Mouse (Mus musculus): ENCODE results near the gene Krt71. TPM values are rescaled to one million over a fixed set of nuclear protein-coding genes. Genes with fewer than 3 reads are reported as not detected.

The Krt71 gene
- total and polyA plus RNA-seq, 2 experiments, result not detected

- no peak overlapping the region for H3K27ac ChIP-seq (replicated peaks; ENCODE audit: insufficient read depth, low read depth, low read length)
These were observed 27.3 kb upstream of the Krt71 start for GRCm38 (mm10) chr15:101770226-101770625.

GRCm38 (mm10) chr15:101737786-101738185 is 5.1 kb downstream of the Krt71 start:
- no peaks in the 10 kb centered on the region for H3K4me1 ChIP-seq (ENCODE audit: control insufficient read depth, insufficient read depth, low read length)
- H3K4me3 ChIP-seq (ENCODE audit: insufficient read depth, low read depth, low read length), result no peak overlapping the region
- H3K27me3 ChIP-seq (ENCODE audit: control insufficient read depth, insufficient read depth, low read length), result no peaks in the 10 kb centered on the region; the same call in 1 of the 2 replicates
- H3K79me2 ChIP-seq (ENCODE audit: control insufficient read depth, insufficient read depth, low read length), result no peaks in the 10 kb centered on the region
- H3K27ac ChIP-seq (replicated peaks; ENCODE audit: insufficient read depth, low read depth, low read length), result no peak overlapping the region
- no peak for TF ChIP-seq CTCF (IDR thresholded peaks at IDR 0.05; ENCODE audit: low read depth, low read length)
- H3K9ac ChIP-seq (ENCODE audit: low read depth, low read length), result no peak overlapping the region
- DNase-seq (ENCODE audit: extremely low read depth, low read depth, low spot score), result no peak
- no peaks in the 10 kb centered on the region for H3K36me3 ChIP-seq (ENCODE audit: control insufficient read depth, insufficient read depth, low read length)
- WGBS, result 53% methylated on average over 7 of the region's 7 CpGs

More at GRCm38 (mm10) chr15:101770226-101770625, 27.3 kb upstream of the Krt71 start:
- H3K36me3 ChIP-seq (ENCODE audit: control insufficient read depth, insufficient read depth, low read length), result no peaks in the 10 kb centered on the region
- TF ChIP-seq CTCF (IDR thresholded peaks at IDR 0.05; ENCODE audit: low read depth, low read length), result no peak
- no peak for TF ChIP-seq POLR2A (IDR thresholded peaks at IDR 0.05; ENCODE audit: extremely low read depth, insufficient read depth, low read length)
- no peaks in the 10 kb centered on the region for H3K27me3 ChIP-seq (ENCODE audit: control insufficient read depth, insufficient read depth, low read length)
- H3K4me3 ChIP-seq (ENCODE audit: insufficient read depth, low read depth, low read length), result no peak overlapping the region
- H3K9ac ChIP-seq (ENCODE audit: low read depth, low read length), result no peak overlapping the region
- no peaks in the 10 kb centered on the region for H3K4me1 ChIP-seq (ENCODE audit: control insufficient read depth, insufficient read depth, low read length)
- no peak for DNase-seq (ENCODE audit: extremely low read depth, low read depth, low spot score)
- WGBS, result 44% methylated on average over 8 of the region's 8 CpGs
- H3K79me2 ChIP-seq (ENCODE audit: control insufficient read depth, insufficient read depth, low read length), result no peaks in the 10 kb centered on the region

GRCm38 (mm10) chr15:101730653-101731052 is 12.3 kb downstream of the Krt71 start:
- TF ChIP-seq POLR2A (IDR thresholded peaks at IDR 0.05; ENCODE audit: extremely low read depth, insufficient read depth, low read length) (no peak), CTCF (IDR thresholded peaks at IDR 0.05; ENCODE audit: low read depth, low read length) (no peak)

GRCm38 (mm10) chr15:101724686-101725085 is 18.2 kb downstream of the Krt71 start:
- no peaks in the 10 kb centered on the region for H3K79me2 ChIP-seq (ENCODE audit: control insufficient read depth, insufficient read depth, low read length)
- no peak overlapping the region for H3K27ac ChIP-seq (replicated peaks; ENCODE audit: insufficient read depth, low read depth, low read length)
- H3K36me3 ChIP-seq (ENCODE audit: control insufficient read depth, insufficient read depth, low read length), result no peaks in the 10 kb centered on the region
- 23% methylated on average over 5 of the region's 5 CpGs for WGBS
- no peaks in the 10 kb centered on the region for H3K4me1 ChIP-seq (ENCODE audit: control insufficient read depth, insufficient read depth, low read length)
- no peak overlapping the region for H3K4me3 ChIP-seq (ENCODE audit: insufficient read depth, low read depth, low read length)
- H3K27me3 ChIP-seq (ENCODE audit: control insufficient read depth, insufficient read depth, low read length), result no peaks in the 10 kb centered on the region
- DNase-seq (ENCODE audit: extremely low read depth, low read depth, low spot score), result no peak
- TF ChIP-seq POLR2A (IDR thresholded peaks at IDR 0.05; ENCODE audit: extremely low read depth, insufficient read depth, low read length) (no peak), CTCF (IDR thresholded peaks at IDR 0.05; ENCODE audit: low read depth, low read length) (no peak)
- H3K9ac ChIP-seq (ENCODE audit: low read depth, low read length), result no peak overlapping the region

More at GRCm38 (mm10) chr15:101730653-101731052, 12.3 kb downstream of the Krt71 start:
- Histone ChIP-seq H3K9ac (ENCODE audit: low read depth, low read length) (no peak overlapping the region), H3K4me3 (ENCODE audit: insufficient read depth, low read depth, low read length) (no peak overlapping the region), H3K27ac (replicated peaks; ENCODE audit: insufficient read depth, low read depth, low read length) (no peak overlapping the region), H3K4me1 (ENCODE audit: control insufficient read depth, insufficient read depth, low read length) (no peaks in the 10 kb centered on the region), H3K36me3 (ENCODE audit: control insufficient read depth, insufficient read depth, low read length) (no peaks in the 10 kb centered on the region), H3K27me3 (ENCODE audit: control insufficient read depth, insufficient read depth, low read length) (peaks cover 2% of the 10 kb centered on the region; the same call in 1 of the 2 replicates), H3K79me2 (ENCODE audit: control insufficient read depth, insufficient read depth, low read length) (no peaks in the 10 kb centered on the region)
- no peak for DNase-seq (ENCODE audit: extremely low read depth, low read depth, low spot score)

GRCm38 (mm10) chr15:101715831-101716230 is 27.1 kb downstream of the Krt71 start:
- no peak overlapping the region for H3K4me3 ChIP-seq (ENCODE audit: insufficient read depth, low read depth, low read length)
- no peaks in the 10 kb centered on the region for H3K79me2 ChIP-seq (ENCODE audit: control insufficient read depth, insufficient read depth, low read length)
- no peak for TF ChIP-seq CTCF (IDR thresholded peaks at IDR 0.05; ENCODE audit: low read depth, low read length)
- no peak for TF ChIP-seq POLR2A (IDR thresholded peaks at IDR 0.05; ENCODE audit: extremely low read depth, insufficient read depth, low read length)
- DNase-seq (ENCODE audit: extremely low read depth, low read depth, low spot score), result no peak
- no peak overlapping the region for H3K27ac ChIP-seq (replicated peaks; ENCODE audit: insufficient read depth, low read depth, low read length)
- H3K9ac ChIP-seq (ENCODE audit: low read depth, low read length), result no peak overlapping the region
- H3K4me1 ChIP-seq (ENCODE audit: control insufficient read depth, insufficient read depth, low read length), result no peaks in the 10 kb centered on the region
- H3K27me3 ChIP-seq (ENCODE audit: control insufficient read depth, insufficient read depth, low read length), result peaks cover 3% of the 10 kb centered on the region; the same call in 1 of the 2 replicates
- 71% methylated on average over 3 of the region's 3 CpGs for WGBS
- H3K36me3 ChIP-seq (ENCODE audit: control insufficient read depth, insufficient read depth, low read length), result no peaks in the 10 kb centered on the region

GRCm38 (mm10) chr15:101714356-101714755 is 28.6 kb downstream of the Krt71 start:
- Histone ChIP-seq H3K4me3 (ENCODE audit: insufficient read depth, low read depth, low read length) (no peak overlapping the region), H3K4me1 (ENCODE audit: control insufficient read depth, insufficient read depth, low read length) (no peaks in the 10 kb centered on the region), H3K36me3 (ENCODE audit: control insufficient read depth, insufficient read depth, low read length) (no peaks in the 10 kb centered on the region), H3K79me2 (ENCODE audit: control insufficient read depth, insufficient read depth, low read length) (no peaks in the 10 kb centered on the region), H3K27me3 (ENCODE audit: control insufficient read depth, insufficient read depth, low read length) (peaks cover 3% of the 10 kb centered on the region; the same call in 1 of the 2 replicates), H3K9ac (ENCODE audit: low read depth, low read length) (no peak overlapping the region), H3K27ac (replicated peaks; ENCODE audit: insufficient read depth, low read depth, low read length) (no peak overlapping the region)
- no peak for DNase-seq (ENCODE audit: extremely low read depth, low read depth, low spot score)
- TF ChIP-seq CTCF (IDR thresholded peaks at IDR 0.05; ENCODE audit: low read depth, low read length) (no peak), POLR2A (IDR thresholded peaks at IDR 0.05; ENCODE audit: extremely low read depth, insufficient read depth, low read length) (no peak)
- 39% methylated on average over 5 of the region's 5 CpGs for whole genome bisulfite sequencing
